Mouse (Mus musculus): Measurements from ENCODE around the gene Pfdn4. TPM values are rescaled to one million over a fixed set of nuclear protein-coding genes. Genes with fewer than 3 reads are reported as not detected.
A peak's percentile ranks its signal among the peaks of the same experiment; 100 is the strongest.

The Pfdn4 gene
- polyA plus RNA-seq, 1 experiment from 2014 or later: 141 TPM

DNA sequence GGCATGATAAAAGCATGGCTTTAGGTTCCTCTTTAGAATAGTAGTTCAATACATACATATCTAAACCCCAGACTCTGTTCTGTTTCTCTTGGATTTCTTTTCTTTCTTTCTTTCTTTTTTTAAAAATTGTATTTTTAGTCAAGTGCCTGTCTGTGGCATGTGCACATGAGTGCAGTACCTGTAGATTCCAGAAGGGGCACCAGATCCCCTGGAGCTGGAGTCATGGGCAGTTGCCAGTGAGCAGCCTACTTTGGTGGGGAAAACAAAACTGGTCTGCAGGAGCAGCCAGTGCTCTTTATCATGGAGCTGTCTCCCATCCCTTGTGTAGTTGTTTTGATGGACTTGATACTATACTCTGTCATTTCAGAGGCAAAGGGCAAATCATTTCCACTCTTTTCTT, 28.2 kb upstream of the Pfdn4 start:
- no peak overlapping the region for H3K4me2 ChIP-seq (replicated peaks; ENCODE audit: low read depth, low read length)
- no peaks in the 10 kb centered on the region for H3K36me3 ChIP-seq (ENCODE audit: control insufficient read depth, insufficient read depth, low read length)
- ATAC-seq (ENCODE audit: low FRiP score) (no peak), DNase-seq (ENCODE audit: low spot score) (peak; percentile 41)
- no peak overlapping the region for H3K9ac ChIP-seq (ENCODE audit: low read depth, low read length)
- no peaks in the 10 kb centered on the region for H3K27me3 ChIP-seq (ENCODE audit: control insufficient read depth, insufficient read depth, low read length)
- H3K9me3 ChIP-seq (ENCODE audit: control insufficient read depth, low read length): no peaks in the 10 kb centered on the region
- no peaks in the 10 kb centered on the region for H3K4me1 ChIP-seq (replicated peaks; ENCODE audit: control insufficient read depth, insufficient read depth, low read length)
- H3K4me3 ChIP-seq (ENCODE audit: low read depth, low read length): no peak overlapping the region
- H3K27ac ChIP-seq (ENCODE audit: low read depth, low read length): no peak overlapping the region

DNA sequence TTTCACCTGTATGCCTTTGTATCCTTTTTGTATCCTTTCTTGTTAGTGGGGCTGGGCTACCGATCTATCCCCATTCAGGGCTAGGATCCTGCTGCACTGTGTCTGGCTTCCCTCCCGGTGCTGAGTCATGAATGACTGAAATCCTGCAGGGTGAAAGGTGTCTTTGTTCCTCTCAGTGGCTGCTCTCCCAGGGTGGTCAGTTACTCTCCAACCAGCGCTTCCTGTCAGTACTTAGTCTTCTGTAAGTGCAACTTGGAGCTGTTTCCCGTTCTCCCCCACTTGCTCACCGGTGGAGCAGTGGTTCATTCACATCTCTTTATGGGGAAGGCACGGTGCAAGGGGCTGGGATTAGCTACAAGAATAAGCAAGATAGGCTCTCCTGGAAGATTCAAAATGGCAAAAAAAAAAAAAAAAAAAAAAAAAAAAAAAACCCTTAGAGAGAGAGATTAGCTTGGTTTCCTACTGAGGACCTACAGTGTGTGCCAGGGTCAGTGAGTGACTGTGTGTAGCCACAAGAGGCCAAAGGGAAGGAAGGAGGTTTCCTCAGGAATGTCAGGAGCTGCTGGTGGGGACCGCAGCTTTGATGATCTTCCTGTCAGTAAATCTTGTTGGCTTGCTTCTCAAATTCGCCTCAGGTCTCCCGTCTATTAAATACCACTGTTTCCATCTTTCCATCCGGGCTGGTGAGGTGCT, 26.5 kb upstream of the Pfdn4 start:
- peak; percentile 41 for DNase-seq (ENCODE audit: low spot score)
- no peak overlapping the region for H3K4me2 ChIP-seq (replicated peaks; ENCODE audit: low read depth, low read length)
- H3K27me3 ChIP-seq (ENCODE audit: control insufficient read depth, insufficient read depth, low read length): no peaks in the 10 kb centered on the region
- no peak overlapping the region for H3K27ac ChIP-seq (ENCODE audit: low read depth, low read length)
- no peak; the same call in 1 of the 2 replicates for ATAC-seq (ENCODE audit: low FRiP score)
- WGBS: 12% methylated on average over 10 of the region's 10 CpGs
- H3K9me3 ChIP-seq (ENCODE audit: control insufficient read depth, low read length): no peaks in the 10 kb centered on the region
- H3K36me3 ChIP-seq (ENCODE audit: control insufficient read depth, insufficient read depth, low read length): no peaks in the 10 kb centered on the region
- H3K4me3 ChIP-seq (ENCODE audit: low read depth, low read length): no peak overlapping the region
- H3K9ac ChIP-seq (ENCODE audit: low read depth, low read length): no peak overlapping the region
- H3K4me1 ChIP-seq (replicated peaks; ENCODE audit: control insufficient read depth, insufficient read depth, low read length): no peaks in the 10 kb centered on the region

DNA sequence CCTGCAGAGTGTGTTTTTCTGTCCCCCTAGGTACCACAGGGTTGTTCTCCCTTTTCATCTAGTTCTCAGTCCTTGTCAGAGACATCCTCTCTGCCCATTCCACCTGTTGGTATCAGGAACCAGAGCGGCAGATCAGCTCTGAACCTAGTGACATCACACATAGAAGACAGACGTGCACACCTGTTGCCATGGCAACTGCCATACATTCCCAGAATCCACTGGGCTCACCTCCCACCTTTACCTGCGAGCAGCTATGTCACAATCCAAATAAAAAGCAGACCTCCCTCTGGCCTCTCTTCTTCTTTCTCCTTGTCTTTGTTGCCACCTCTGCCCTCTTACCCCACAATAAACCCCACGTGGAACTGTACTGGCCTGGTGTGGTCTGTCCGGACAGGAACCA, 25.6 kb upstream of the Pfdn4 start:
- ATAC-seq (ENCODE audit: low FRiP score) (no peak), DNase-seq (ENCODE audit: low spot score) (no peak)
- no peak overlapping the region for H3K4me3 ChIP-seq (ENCODE audit: low read depth, low read length)
- H3K4me2 ChIP-seq (replicated peaks; ENCODE audit: low read depth, low read length): no peak overlapping the region
- H3K27me3 ChIP-seq (ENCODE audit: control insufficient read depth, insufficient read depth, low read length): no peaks in the 10 kb centered on the region
- no peaks in the 10 kb centered on the region for H3K4me1 ChIP-seq (replicated peaks; ENCODE audit: control insufficient read depth, insufficient read depth, low read length)
- H3K9ac ChIP-seq (ENCODE audit: low read depth, low read length): no peak overlapping the region
- H3K27ac ChIP-seq (ENCODE audit: low read depth, low read length): no peak overlapping the region
- no peaks in the 10 kb centered on the region for H3K36me3 ChIP-seq (ENCODE audit: control insufficient read depth, insufficient read depth, low read length)
- H3K9me3 ChIP-seq (ENCODE audit: control insufficient read depth, low read length): no peaks in the 10 kb centered on the region
- WGBS: 80% methylated on average over 5 of the region's 5 CpGs

DNA sequence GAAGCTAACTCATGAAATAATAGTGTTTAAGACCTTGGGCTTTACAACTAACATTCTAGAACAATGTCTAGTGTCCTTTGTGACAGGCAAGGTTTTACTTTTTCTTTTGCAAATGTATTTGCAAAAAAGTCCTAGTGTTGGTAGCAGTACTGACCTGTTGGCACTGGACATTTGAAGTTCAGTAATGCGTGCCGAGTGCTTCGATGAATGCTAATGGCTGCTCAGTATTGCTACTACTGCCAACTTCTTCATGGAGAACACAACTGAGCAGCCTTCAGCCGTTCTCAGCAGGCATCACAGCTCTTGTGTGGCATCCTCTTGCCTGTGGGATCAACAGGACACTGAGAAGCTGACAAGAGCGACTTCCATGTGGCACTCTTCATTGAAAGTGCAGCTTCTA, 22.1 kb upstream of the Pfdn4 start:
- WGBS: 94% methylated on average over 5 of the region's 5 CpGs
- Histone ChIP-seq H3K4me2 (replicated peaks; ENCODE audit: low read depth, low read length) (no peak overlapping the region), H3K9ac (ENCODE audit: low read depth, low read length) (no peak overlapping the region), H3K27me3 (ENCODE audit: control insufficient read depth, insufficient read depth, low read length) (no peaks in the 10 kb centered on the region), H3K27ac (ENCODE audit: low read depth, low read length) (no peak overlapping the region), H3K36me3 (ENCODE audit: control insufficient read depth, insufficient read depth, low read length) (no peaks in the 10 kb centered on the region), H3K9me3 (ENCODE audit: control insufficient read depth, low read length) (no peaks in the 10 kb centered on the region), H3K4me3 (ENCODE audit: low read depth, low read length) (no peak overlapping the region), H3K4me1 (replicated peaks; ENCODE audit: control insufficient read depth, insufficient read depth, low read length) (no peaks in the 10 kb centered on the region)
- DNase-seq (ENCODE audit: low spot score) (no peak), ATAC-seq (ENCODE audit: low FRiP score) (no peak)

DNA sequence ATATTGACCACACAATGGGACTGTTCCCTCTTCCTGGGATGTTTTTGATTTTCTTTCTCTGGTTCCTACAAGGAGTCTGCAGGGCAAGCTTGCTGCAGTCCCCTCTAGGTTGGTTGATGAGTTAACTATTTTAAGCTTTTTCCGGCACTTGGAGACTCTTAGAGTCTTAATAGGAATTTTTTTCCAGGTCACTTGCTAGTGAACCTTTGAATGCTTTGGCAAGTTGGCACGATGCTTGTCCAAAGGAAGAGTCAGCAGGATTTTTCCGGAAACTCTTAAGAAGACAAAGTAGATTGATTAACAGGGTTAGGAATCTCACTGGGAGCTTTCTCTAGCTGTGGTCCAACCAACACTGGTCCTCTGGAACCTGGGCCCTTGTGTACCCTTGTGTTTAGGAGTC, 21.1 kb upstream of the Pfdn4 start:
- Histone ChIP-seq H3K36me3 (ENCODE audit: control insufficient read depth, insufficient read depth, low read length) (no peaks in the 10 kb centered on the region), H3K27ac (ENCODE audit: low read depth, low read length) (no peak overlapping the region), H3K4me2 (replicated peaks; ENCODE audit: low read depth, low read length) (no peak overlapping the region), H3K9ac (ENCODE audit: low read depth, low read length) (no peak overlapping the region), H3K27me3 (ENCODE audit: control insufficient read depth, insufficient read depth, low read length) (no peaks in the 10 kb centered on the region), H3K9me3 (ENCODE audit: control insufficient read depth, low read length) (no peaks in the 10 kb centered on the region), H3K4me1 (replicated peaks; ENCODE audit: control insufficient read depth, insufficient read depth, low read length) (no peaks in the 10 kb centered on the region), H3K4me3 (ENCODE audit: low read depth, low read length) (no peak overlapping the region)
- ATAC-seq (ENCODE audit: low FRiP score): no peak
- 60% methylated on average over 3 of the region's 3 CpGs for WGBS
- DNase-seq (ENCODE audit: low spot score): no peak

DNA sequence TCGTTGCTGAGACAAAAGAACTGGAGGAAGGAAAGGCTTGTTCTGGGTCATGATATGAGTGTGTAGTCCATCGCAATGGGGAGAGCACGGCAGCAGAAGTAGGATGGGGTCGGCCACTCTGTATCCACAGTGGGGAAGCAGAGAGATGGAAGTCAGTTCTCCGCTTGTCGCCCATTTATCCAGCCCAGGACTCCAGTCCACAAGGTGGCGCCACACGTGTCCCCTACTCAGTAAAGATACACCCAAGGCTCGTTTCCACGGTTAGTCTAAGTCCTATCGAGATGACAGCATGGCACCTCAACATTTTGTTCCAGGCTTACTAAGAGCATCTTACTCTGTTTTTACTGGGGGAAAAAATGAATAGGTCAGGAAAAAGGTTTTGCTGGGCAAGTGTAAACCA, 20.0 kb upstream of the Pfdn4 start:
- DNase-seq (ENCODE audit: low spot score): no peak
- Histone ChIP-seq H3K9ac (ENCODE audit: low read depth, low read length) (no peak overlapping the region), H3K36me3 (ENCODE audit: control insufficient read depth, insufficient read depth, low read length) (no peaks in the 10 kb centered on the region), H3K9me3 (ENCODE audit: control insufficient read depth, low read length) (no peaks in the 10 kb centered on the region), H3K4me3 (ENCODE audit: low read depth, low read length) (no peak overlapping the region), H3K4me2 (replicated peaks; ENCODE audit: low read depth, low read length) (no peak overlapping the region), H3K27me3 (ENCODE audit: control insufficient read depth, insufficient read depth, low read length) (no peaks in the 10 kb centered on the region), H3K4me1 (replicated peaks; ENCODE audit: control insufficient read depth, insufficient read depth, low read length) (no peaks in the 10 kb centered on the region), H3K27ac (ENCODE audit: low read depth, low read length) (no peak overlapping the region)
- 83% methylated on average over 11 of the region's 11 CpGs for WGBS
- no peak for ATAC-seq (ENCODE audit: low FRiP score)

DNA sequence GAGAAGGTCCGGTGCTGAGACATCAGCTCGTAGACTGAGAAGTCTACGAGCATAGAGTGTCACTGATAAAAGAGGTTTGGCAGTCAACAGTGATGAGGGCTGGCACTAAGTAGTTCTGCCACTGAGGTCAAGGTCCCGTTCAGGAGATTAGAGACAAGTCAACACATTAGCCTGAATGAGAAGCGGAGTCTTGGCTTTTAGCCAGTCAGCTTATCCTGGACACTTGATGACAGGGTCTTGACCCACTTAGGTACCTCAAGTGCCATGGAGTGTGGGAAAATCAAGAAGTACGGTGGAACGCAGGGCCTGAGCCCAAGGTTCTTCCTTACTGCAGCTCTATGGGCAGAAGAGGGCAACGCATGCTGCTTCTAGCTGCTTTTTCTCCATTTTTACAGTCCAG, 19.6 kb upstream of the Pfdn4 start:
- no peaks in the 10 kb centered on the region for H3K36me3 ChIP-seq (ENCODE audit: control insufficient read depth, insufficient read depth, low read length)
- no peak overlapping the region for H3K4me2 ChIP-seq (replicated peaks; ENCODE audit: low read depth, low read length)
- H3K27me3 ChIP-seq (ENCODE audit: control insufficient read depth, insufficient read depth, low read length): no peaks in the 10 kb centered on the region
- H3K9ac ChIP-seq (ENCODE audit: low read depth, low read length): no peak overlapping the region
- DNase-seq (ENCODE audit: low spot score) (no peak), ATAC-seq (ENCODE audit: low FRiP score) (no peak)
- H3K4me1 ChIP-seq (replicated peaks; ENCODE audit: control insufficient read depth, insufficient read depth, low read length): no peaks in the 10 kb centered on the region
- 90% methylated on average over 8 of the region's 8 CpGs for WGBS
- H3K27ac ChIP-seq (ENCODE audit: low read depth, low read length): no peak overlapping the region
- H3K9me3 ChIP-seq (ENCODE audit: control insufficient read depth, low read length): no peaks in the 10 kb centered on the region
- H3K4me3 ChIP-seq (ENCODE audit: low read depth, low read length): no peak overlapping the region

DNA sequence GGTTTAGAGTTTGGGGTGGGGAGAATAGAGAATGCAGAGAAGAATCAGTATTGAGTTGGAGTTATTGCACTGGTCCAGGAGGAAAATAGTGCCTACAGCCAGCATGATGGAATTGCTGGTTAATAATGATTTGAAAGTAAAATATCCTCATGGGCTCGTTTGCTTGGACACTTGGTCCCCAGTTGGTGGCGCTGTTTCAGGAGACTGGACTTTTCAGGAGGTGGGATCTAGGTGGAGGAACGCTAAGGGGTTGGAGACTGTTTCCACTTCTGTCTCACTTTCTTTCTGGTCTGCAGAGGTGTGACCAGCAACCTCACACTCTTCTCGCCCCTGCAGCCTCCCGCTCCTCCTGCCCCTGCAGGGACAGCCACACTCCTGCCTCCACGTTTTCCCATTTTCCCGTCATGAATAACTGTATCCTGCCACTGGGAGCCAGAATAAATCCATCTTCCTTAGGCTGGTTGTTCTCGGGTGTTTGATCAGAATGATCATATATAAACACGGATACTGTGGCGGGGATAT, 14.1 kb upstream of the Pfdn4 start:
- no peak overlapping the region for H3K4me2 ChIP-seq (replicated peaks; ENCODE audit: low read depth, low read length)
- H3K27ac ChIP-seq (ENCODE audit: low read depth, low read length): no peak overlapping the region
- no peaks in the 10 kb centered on the region for H3K9me3 ChIP-seq (ENCODE audit: control insufficient read depth, low read length)
- H3K36me3 ChIP-seq (ENCODE audit: control insufficient read depth, insufficient read depth, low read length): no peaks in the 10 kb centered on the region
- H3K4me1 ChIP-seq (replicated peaks; ENCODE audit: control insufficient read depth, insufficient read depth, low read length): no peaks in the 10 kb centered on the region
- H3K9ac ChIP-seq (ENCODE audit: low read depth, low read length): no peak overlapping the region
- 74% methylated on average over 10 of the region's 10 CpGs for WGBS
- no peaks in the 10 kb centered on the region for H3K27me3 ChIP-seq (ENCODE audit: control insufficient read depth, insufficient read depth, low read length)
- no peak overlapping the region for H3K4me3 ChIP-seq (ENCODE audit: low read depth, low read length)
- no peak for DNase-seq (ENCODE audit: low spot score)
- ATAC-seq (ENCODE audit: low FRiP score): no peak

DNA sequence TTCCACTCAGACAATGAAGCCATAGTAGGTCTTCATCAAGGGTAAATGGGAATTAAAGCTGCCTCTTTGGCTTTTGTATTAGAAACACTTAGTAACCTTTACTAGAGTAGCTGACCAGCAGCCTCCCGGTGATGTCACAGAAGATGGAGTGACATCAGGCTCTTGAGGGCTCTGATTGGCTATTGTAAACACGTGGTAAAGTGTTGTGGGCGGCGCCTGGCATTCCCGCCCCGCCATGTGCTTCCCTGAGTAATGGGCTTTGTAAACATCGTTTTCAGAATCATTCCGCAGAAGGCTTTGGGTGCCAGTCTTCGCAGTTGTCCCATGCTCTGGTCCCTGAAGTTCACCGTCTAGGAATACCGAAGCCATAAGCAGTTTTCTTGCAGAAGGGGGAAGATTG, 12.3 kb upstream of the Pfdn4 start:
- ATAC-seq (ENCODE audit: low FRiP score): no peak

More for the DNA sequence above, 12.3 kb upstream of the Pfdn4 start:
- no peak for DNase-seq (ENCODE audit: low spot score)
- Histone ChIP-seq H3K9ac (ENCODE audit: low read depth, low read length) (no peak overlapping the region), H3K9me3 (ENCODE audit: control insufficient read depth, low read length) (no peaks in the 10 kb centered on the region), H3K27ac (ENCODE audit: low read depth, low read length) (no peak overlapping the region), H3K36me3 (ENCODE audit: control insufficient read depth, insufficient read depth, low read length) (no peaks in the 10 kb centered on the region), H3K4me1 (replicated peaks; ENCODE audit: control insufficient read depth, insufficient read depth, low read length) (no peaks in the 10 kb centered on the region), H3K4me3 (ENCODE audit: low read depth, low read length) (no peak overlapping the region), H3K27me3 (ENCODE audit: control insufficient read depth, insufficient read depth, low read length) (no peaks in the 10 kb centered on the region), H3K4me2 (replicated peaks; ENCODE audit: low read depth, low read length) (no peak overlapping the region)
- WGBS: 71% methylated on average over 11 of the region's 11 CpGs
